Mouse (Mus musculus) spleen, postnatal 0 days (tissue): ENCODE results near the gene Fam122a. TPM values are rescaled to one million over a fixed set of nuclear protein-coding genes. Genes with fewer than 3 reads are reported as not detected.

Source experiments
- polyA plus RNA-seq: library from polyadenylated mRNA; unstranded; fragments of >200 nt; fragmentation: Nextera tagmentation; extraction: Ambion mirVana; gene quantifications from 2 replicates; pipeline ENCODE4 v1.2.1, GENCODE M21; 2015

Fam122a gene
- polyA plus RNA-seq: 42.6 and 43.6 TPM in 2 replicates

DNA sequence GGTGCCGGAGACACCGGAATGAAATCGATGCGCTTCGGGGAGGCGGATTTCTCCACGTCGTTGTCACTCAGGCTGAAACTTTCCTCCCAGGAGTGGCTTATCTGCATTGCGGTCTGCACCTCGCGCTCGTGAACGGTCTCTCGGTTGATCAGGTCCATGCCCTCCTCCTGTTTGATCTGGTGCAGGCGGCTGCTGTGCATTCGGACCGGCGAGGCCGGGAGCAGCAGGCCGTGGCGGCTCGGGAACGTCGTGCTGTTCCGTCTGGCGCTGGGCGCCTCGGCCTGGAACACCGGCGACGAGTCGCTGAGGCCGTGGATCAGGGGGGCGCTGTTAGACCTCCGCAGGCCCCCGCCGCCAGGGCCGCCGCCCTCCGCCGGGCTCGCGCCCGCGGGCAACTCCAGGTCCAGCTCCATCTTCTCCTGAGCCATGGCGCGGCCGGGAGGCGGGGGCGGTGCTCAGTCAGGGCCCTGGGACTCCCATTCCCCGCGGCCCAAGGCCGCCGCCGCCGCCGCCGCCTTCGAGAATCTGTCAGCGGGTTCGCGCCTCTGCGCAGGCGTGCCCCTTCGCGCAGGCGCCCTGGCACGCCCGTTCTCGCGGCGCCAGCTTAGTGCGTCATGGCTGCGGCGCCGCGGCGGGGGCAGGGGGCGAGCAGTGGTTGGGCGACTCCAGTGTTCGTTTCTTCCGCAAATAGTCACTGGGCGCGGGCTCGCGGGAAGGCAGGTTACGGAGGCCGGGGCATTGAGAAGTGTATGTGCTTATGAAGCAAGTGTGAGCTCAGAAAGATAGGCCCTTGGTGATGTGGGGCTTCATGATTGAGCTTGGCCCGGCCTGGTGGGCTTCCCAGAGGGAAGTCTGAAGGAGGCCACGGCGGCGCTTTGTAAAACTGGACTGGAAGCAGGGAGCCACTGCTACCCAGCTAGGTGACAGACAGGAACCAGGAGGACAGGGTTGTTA is at the start of gene Fam122a:
Fam122a (minus strand) TSS at position 428 of the 954 bp plus-strand sequence.

Other genes with a start within 250 kb of the Fam122a start
- 61.5 and 70.6 TPM in 2 replicates for gene Fxn, start 196.8 kb downstream of the Fam122a start, polyA plus RNA-seq
- 8.3 and 10.2 TPM in 2 replicates for gene Pip5k1b, start 78.5 kb upstream of the Fam122a start, polyA plus RNA-seq
- 0.16 and 0.32 TPM in 2 replicates for gene Tmem252, start 196.7 kb upstream of the Fam122a start, polyA plus RNA-seq